Mouse (Mus musculus) hindbrain, embryonic 12.5 days (tissue): ENCODE measurements at regions not wholly inside any gene's neighbourhood (a gene's known extent, or its start where the extent isn't known, plus 50 kb on each side); places are given as distances from the start of the nearest gene placed in this dataset.

Experiments used
- ATAC-seq: fragments of 200-750 bp; cut with Nextera tagmentation; 2 replicates; pipeline ENCODE4 v1.8.0; 2017; ENCODE audit warnings: moderate TSS enrichment; ENCODE audit not compliant: low FRiP score
- H3K27ac ChIP-seq: fragments of 300-500 bp; sonication (generic); 2 replicates; pipeline ENCODE4 v1.5.1; 2016; ENCODE audit warnings: mild to moderate bottlenecking
- H3K27me3 ChIP-seq: fragments of 300-500 bp; sonication (generic); 2 replicates; pipeline ENCODE4 v1.6.1; 2016; ENCODE audit warnings: mild to moderate bottlenecking
- H3K36me3 ChIP-seq: fragments of 300-500 bp; sonication (generic); 2 replicates; pipeline ENCODE4 v1.6.1; 2016; ENCODE audit warnings: mild to moderate bottlenecking
- H3K4me1 ChIP-seq: fragments of 300-500 bp; sonication (generic); 2 replicates; pipeline ENCODE4 v1.6.1; 2016
- H3K4me2 ChIP-seq: fragments of 300-500 bp; sonication (generic); replicated peaks from 2 replicates; pipeline ENCODE4 v1.6.1; 2016; ENCODE audit warnings: mild to moderate bottlenecking
- H3K4me3 ChIP-seq: fragments of 300-500 bp; sonication (generic); 2 replicates; pipeline ENCODE4 v1.5.1; 2016; ENCODE audit warnings: mild to moderate bottlenecking
- H3K9ac ChIP-seq: fragments of 300-500 bp; sonication (generic); 2 replicates; pipeline ENCODE4 v1.6.1; 2016; ENCODE audit warnings: mild to moderate bottlenecking, moderate library complexity
- H3K9me3 ChIP-seq: fragments of 300-500 bp; sonication (generic); replicated peaks from 2 replicates; pipeline ENCODE4 v1.6.1; 2016; ENCODE audit warnings: mild to moderate bottlenecking
- WGBS: fragments of 180-500 bp; shearing (Covaris S2); methylation state at CpG from one replicate; pipeline ENCODE4 v1.1.7; 2016; 5-methylcytosine and 5-hydroxymethylcytosine counted together

GRCm38 (mm10) chr14:97170841-97171240 is 651.9 kb upstream of the Klhl1 start:
- ATAC-seq, result no peak
- Histone ChIP-seq H3K4me1 (no peaks in the 10 kb centered on the region), H3K27me3 (no peaks in the 10 kb centered on the region), H3K4me2 (no peak overlapping the region), H3K36me3 (no peaks in the 10 kb centered on the region), H3K27ac (no peak overlapping the region), H3K4me3 (no peak overlapping the region), H3K9me3 (no peaks in the 10 kb centered on the region), H3K9ac (no peak overlapping the region)
- 89% methylated on average over 2 of the region's 2 CpGs for WGBS

GRCm38 (mm10) chr14:97165793-97166192 is 646.9 kb upstream of the Klhl1 start:
- Histone ChIP-seq H3K4me3 (no peak overlapping the region), H3K9me3 (no peaks in the 10 kb centered on the region), H3K9ac (no peak overlapping the region), H3K27ac (no peak overlapping the region), H3K27me3 (no peaks in the 10 kb centered on the region), H3K4me2 (no peak overlapping the region), H3K4me1 (no peaks in the 10 kb centered on the region), H3K36me3 (no peaks in the 10 kb centered on the region)
- no peak for ATAC-seq
- 95% methylated on average over 2 of the region's 2 CpGs for WGBS

- ATAC-seq, result no peak
- Histone ChIP-seq H3K9me3 (no peaks in the 10 kb centered on the region), H3K27me3 (no peaks in the 10 kb centered on the region), H3K36me3 (no peaks in the 10 kb centered on the region), H3K4me2 (no peak overlapping the region), H3K4me1 (no peaks in the 10 kb centered on the region), H3K27ac (no peak overlapping the region), H3K9ac (no peak overlapping the region), H3K4me3 (no peak overlapping the region)
- 87% methylated on average over 9 of the region's 9 CpGs for WGBS
These were observed 630.2 kb upstream of the Klhl1 start for GRCm38 (mm10) chr14:97148997-97149653.

GRCm38 (mm10) chr14:97115918-97116635 is 597.2 kb upstream of the Klhl1 start:
- H3K27ac ChIP-seq, result no peak overlapping the region
- no peak for ATAC-seq
- no peaks in the 10 kb centered on the region for H3K4me1 ChIP-seq
- H3K36me3 ChIP-seq, result no peaks in the 10 kb centered on the region
- H3K4me3 ChIP-seq, result no peak overlapping the region
- no peak overlapping the region for H3K9ac ChIP-seq
- no peak overlapping the region for H3K4me2 ChIP-seq
- 88% methylated on average over 8 of the region's 8 CpGs for WGBS
- H3K27me3 ChIP-seq, result no peaks in the 10 kb centered on the region
- no peaks in the 10 kb centered on the region for H3K9me3 ChIP-seq

GRCm38 (mm10) chr14:97101090-97101675 is 582.3 kb upstream of the Klhl1 start:
- Histone ChIP-seq H3K27me3 (no peaks in the 10 kb centered on the region), H3K9me3 (no peaks in the 10 kb centered on the region), H3K4me3 (no peak overlapping the region), H3K36me3 (no peaks in the 10 kb centered on the region), H3K4me1 (no peaks in the 10 kb centered on the region), H3K4me2 (no peak overlapping the region), H3K9ac (no peak overlapping the region), H3K27ac (no peak overlapping the region)
- WGBS, result 63% methylated on average over 4 of the region's 4 CpGs
- ATAC-seq, result peak; percentile 52

GRCm38 (mm10) chr14:97093389-97093788 is 574.5 kb upstream of the Klhl1 start:
- Histone ChIP-seq H3K9me3 (no peaks in the 10 kb centered on the region), H3K4me1 (no peaks in the 10 kb centered on the region), H3K36me3 (no peaks in the 10 kb centered on the region), H3K9ac (no peak overlapping the region), H3K4me3 (no peak overlapping the region), H3K27ac (no peak overlapping the region), H3K27me3 (no peaks in the 10 kb centered on the region), H3K4me2 (no peak overlapping the region)
- WGBS, result 91% methylated on average over 7 of the region's 7 CpGs
- ATAC-seq, result no peak

- Histone ChIP-seq H3K9me3 (no peaks in the 10 kb centered on the region), H3K4me3 (no peak overlapping the region), H3K4me2 (no peak overlapping the region), H3K36me3 (no peaks in the 10 kb centered on the region), H3K27me3 (no peaks in the 10 kb centered on the region), H3K9ac (no peak overlapping the region), H3K4me1 (peaks cover 2% of the 10 kb centered on the region; the same call in 1 of the 2 replicates), H3K27ac (no peak overlapping the region)
- 91% methylated on average over 4 of the region's 4 CpGs for WGBS
- ATAC-seq, result no peak
These were observed 570.0 kb upstream of the Klhl1 start for GRCm38 (mm10) chr14:97088863-97089262.

GRCm38 (mm10) chr14:97087346-97087745 is 568.4 kb upstream of the Klhl1 start:
- ATAC-seq, result 0 out of 2 replicates have a peak, but pooled peaks have one; percentile 50
- WGBS, result 35% methylated on average over 2 of the region's 2 CpGs
- H3K9ac ChIP-seq, result no peak overlapping the region

GRCm38 (mm10) chr14:97086363-97087309 is 567.7 kb upstream of the Klhl1 start:
- H3K9ac ChIP-seq, result no peak overlapping the region
- peak; percentile 46; the same call in 1 of the 2 replicates for ATAC-seq
- H3K27ac ChIP-seq, result no peak overlapping the region
- H3K4me3 ChIP-seq, result no peak overlapping the region
- no peaks in the 10 kb centered on the region for H3K27me3 ChIP-seq
- no peaks in the 10 kb centered on the region for H3K36me3 ChIP-seq
- 47% methylated on average over 5 of the region's 5 CpGs for WGBS
- no peak overlapping the region for H3K4me2 ChIP-seq
- H3K4me1 ChIP-seq, result peaks cover 2% of the 10 kb centered on the region; the same call in 1 of the 2 replicates
- no peaks in the 10 kb centered on the region for H3K9me3 ChIP-seq

More at GRCm38 (mm10) chr14:97087346-97087745, 568.4 kb upstream of the Klhl1 start:
- Histone ChIP-seq H3K27ac (no peak overlapping the region), H3K27me3 (no peaks in the 10 kb centered on the region), H3K9me3 (no peaks in the 10 kb centered on the region), H3K4me1 (peaks cover 2% of the 10 kb centered on the region; the same call in 1 of the 2 replicates), H3K4me2 (no peak overlapping the region), H3K4me3 (no peak overlapping the region), H3K36me3 (no peaks in the 10 kb centered on the region)

GRCm38 (mm10) chr14:97074808-97075207 is 555.9 kb upstream of the Klhl1 start:
- H3K36me3 ChIP-seq, result no peaks in the 10 kb centered on the region
- no peak for ATAC-seq

GRCm38 (mm10) chr14:97068770-97069169 is 549.9 kb upstream of the Klhl1 start:
- H3K9ac ChIP-seq, result no peak overlapping the region

More at GRCm38 (mm10) chr14:97074808-97075207, 555.9 kb upstream of the Klhl1 start:
- Histone ChIP-seq H3K9me3 (no peaks in the 10 kb centered on the region), H3K9ac (no peak overlapping the region), H3K27ac (no peak overlapping the region), H3K4me3 (no peak overlapping the region), H3K4me1 (no peaks in the 10 kb centered on the region), H3K4me2 (no peak overlapping the region), H3K27me3 (no peaks in the 10 kb centered on the region)
- 81% methylated on average over 3 of the region's 3 CpGs for WGBS

GRCm38 (mm10) chr14:97068313-97068712 is 549.4 kb upstream of the Klhl1 start:
- no peak overlapping the region for H3K4me2 ChIP-seq
- no peak overlapping the region for H3K9ac ChIP-seq
- H3K4me3 ChIP-seq, result no peak overlapping the region
- no peak for ATAC-seq
- no peak overlapping the region for H3K27ac ChIP-seq
- 77% methylated on average over 5 of the region's 5 CpGs for WGBS
- H3K4me1 ChIP-seq, result no peaks in the 10 kb centered on the region
- H3K27me3 ChIP-seq, result no peaks in the 10 kb centered on the region
- no peaks in the 10 kb centered on the region for H3K36me3 ChIP-seq
- no peaks in the 10 kb centered on the region for H3K9me3 ChIP-seq

More at GRCm38 (mm10) chr14:97068770-97069169, 549.9 kb upstream of the Klhl1 start:
- H3K27ac ChIP-seq, result no peak overlapping the region
- H3K4me2 ChIP-seq, result no peak overlapping the region
- ATAC-seq, result no peak
- H3K27me3 ChIP-seq, result no peaks in the 10 kb centered on the region
- H3K4me3 ChIP-seq, result no peak overlapping the region
- H3K4me1 ChIP-seq, result no peaks in the 10 kb centered on the region
- H3K9me3 ChIP-seq, result no peaks in the 10 kb centered on the region
- WGBS, result 72% methylated on average over 3 of the region's 3 CpGs
- H3K36me3 ChIP-seq, result no peaks in the 10 kb centered on the region
